Mouse (Mus musculus): ENCODE data around the gene Macrod2. TPM values are rescaled to one million over a fixed set of nuclear protein-coding genes. Genes with fewer than 3 reads are reported as not detected.

Macrod2 gene
- polyA plus RNA-seq, 1 experiment: 16.3 TPM

DNA sequence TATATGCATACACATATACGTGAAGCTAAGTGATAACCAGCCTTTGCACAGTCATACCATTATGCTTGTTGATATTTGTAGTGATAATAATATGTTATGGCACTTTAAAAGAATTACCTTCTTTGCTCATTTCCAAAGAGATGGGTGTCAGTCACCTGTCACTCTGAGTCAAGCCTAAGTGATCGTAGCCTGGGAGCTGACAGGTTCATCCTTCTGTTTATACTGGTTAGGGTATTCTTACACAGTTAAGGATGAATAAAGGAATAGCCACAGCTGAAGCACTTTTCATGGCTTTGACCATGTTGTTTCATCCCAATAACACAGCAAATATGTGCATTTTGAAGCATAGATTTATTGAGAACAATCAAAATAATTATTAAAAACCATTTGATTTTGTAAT is 274.7 kb downstream of the Macrod2 start:
- Histone ChIP-seq H3K4me3 (ENCODE audit: control insufficient read depth, low read depth, low read length) (no peak overlapping the region), H3K27me3 (ENCODE audit: control insufficient read depth, insufficient read depth, low read length) (no peaks in the 10 kb centered on the region), H3K4me1 (ENCODE audit: control insufficient read depth, insufficient read depth, low read length) (peaks cover 11% of the 10 kb centered on the region), H3K36me3 (ENCODE audit: control insufficient read depth, insufficient read depth, low read length) (no peaks in the 10 kb centered on the region), H3K27ac (ENCODE audit: control insufficient read depth, insufficient read depth, low read depth, low read length) (no peak overlapping the region)
- TF ChIP-seq CTCF (IDR thresholded peaks at IDR 0.05; ENCODE audit: control insufficient read depth, insufficient read depth, insufficient replicate concordance, low read depth, low read length) (no peak), POLR2A (IDR thresholded peaks at IDR 0.05; ENCODE audit: control insufficient read depth, low read depth, low read length) (no peak)

DNA sequence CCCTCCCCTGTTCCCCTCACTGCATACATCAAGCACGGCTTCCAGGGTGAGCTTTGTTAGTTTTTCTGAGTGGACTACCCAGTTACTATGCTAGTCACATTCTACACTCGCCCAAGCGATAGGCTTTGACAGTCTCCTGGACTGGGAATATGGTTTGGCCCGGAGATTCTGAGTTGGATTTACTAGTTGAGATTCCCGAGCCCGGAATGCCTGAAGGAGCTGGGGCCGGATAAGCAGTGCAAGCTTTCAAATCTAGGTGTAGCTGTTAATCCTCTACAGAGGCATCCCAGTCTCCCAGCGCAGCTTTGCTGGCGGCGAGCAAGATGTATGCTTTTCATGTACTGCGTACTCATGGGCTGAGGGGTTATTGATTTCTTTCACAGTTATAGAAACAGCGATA is 275.3 kb downstream of the Macrod2 start:
- Histone ChIP-seq H3K4me1 (ENCODE audit: control insufficient read depth, insufficient read depth, low read length) (peaks cover 11% of the 10 kb centered on the region), H3K36me3 (ENCODE audit: control insufficient read depth, insufficient read depth, low read length) (no peaks in the 10 kb centered on the region), H3K4me3 (ENCODE audit: control insufficient read depth, low read depth, low read length) (peak overlapping the region; percentile 55), H3K27ac (ENCODE audit: control insufficient read depth, insufficient read depth, low read depth, low read length) (no peak overlapping the region), H3K27me3 (ENCODE audit: control insufficient read depth, insufficient read depth, low read length) (no peaks in the 10 kb centered on the region)
- TF ChIP-seq POLR2A (IDR thresholded peaks at IDR 0.05; ENCODE audit: control insufficient read depth, low read depth, low read length) (no peak), CTCF (IDR thresholded peaks at IDR 0.05; ENCODE audit: control insufficient read depth, insufficient read depth, insufficient replicate concordance, low read depth, low read length) (no peak)

DNA sequence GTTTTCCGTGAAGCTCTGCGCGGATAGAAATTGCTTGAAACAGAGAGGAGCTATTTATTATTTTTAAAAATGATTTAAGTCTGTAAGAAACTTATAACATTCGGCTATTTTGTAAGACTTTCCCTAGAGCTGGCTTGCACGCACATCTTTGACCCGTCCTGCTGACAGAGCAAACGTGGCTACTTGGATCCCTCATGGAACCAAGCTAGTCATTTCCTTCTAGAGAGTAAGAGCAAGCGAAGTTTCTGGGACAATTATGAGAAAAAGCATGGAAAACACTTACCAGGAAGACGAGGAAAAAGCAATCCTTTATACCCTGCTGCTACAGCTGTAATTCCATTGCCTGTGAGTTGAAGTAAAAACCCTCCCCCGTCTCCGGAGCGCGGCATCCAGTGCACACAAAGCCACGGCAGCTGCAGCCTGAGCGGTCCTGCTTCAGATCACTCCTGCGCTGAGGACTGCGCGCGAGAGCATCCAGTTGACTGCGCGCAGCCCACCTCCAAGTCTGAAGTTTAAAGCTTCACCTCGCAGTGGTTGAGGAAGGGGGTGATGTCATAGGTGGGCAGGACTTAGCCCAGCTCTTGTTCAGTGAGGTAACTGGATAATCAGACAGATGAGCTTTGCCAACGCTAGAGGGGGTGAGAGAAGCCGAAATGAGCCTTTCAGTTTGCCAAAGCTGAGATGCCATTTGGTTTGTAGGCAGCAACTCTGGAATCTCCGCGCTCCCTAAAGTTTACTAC is 276.0 kb downstream of the Macrod2 start, which contains the start of gene Flrt3:
Gene Flrt3, minus strand, starts transcription at position 507 of the 740 bp plus-strand sequence.
- no peak within 1 kb of the TSS for H3K27ac ChIP-seq (ENCODE audit: control insufficient read depth, insufficient read depth, low read depth, low read length)
- TF ChIP-seq CTCF (IDR thresholded peaks at IDR 0.05; ENCODE audit: control insufficient read depth, insufficient read depth, insufficient replicate concordance, low read depth, low read length): no peak
- 0 out of 2 replicates have a peak, but pooled peaks have one; percentile 29 for TF ChIP-seq POLR2A (IDR thresholded peaks at IDR 0.05; ENCODE audit: control insufficient read depth, low read depth, low read length)

DNA sequence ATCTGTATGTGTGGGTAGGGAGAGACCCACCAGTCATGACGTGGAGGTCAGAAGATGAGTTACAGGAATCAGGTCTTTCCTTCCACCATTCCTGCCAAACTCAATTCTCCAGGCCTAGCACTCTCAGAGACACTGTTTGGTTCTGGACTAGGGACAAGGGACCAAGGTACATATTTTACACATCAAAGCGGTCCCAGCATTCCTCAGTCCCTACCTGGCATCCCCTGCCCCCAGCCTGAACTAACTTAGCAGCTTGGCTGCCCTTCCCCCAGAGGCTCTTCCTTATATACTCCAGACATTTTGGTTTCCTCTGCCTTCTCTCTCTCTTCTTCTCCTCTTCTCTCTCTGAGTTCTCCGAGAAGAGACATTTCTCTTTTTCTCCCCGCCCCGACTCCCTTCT is 278.4 kb downstream of the Macrod2 start:
- no peak overlapping the region for H3K27ac ChIP-seq (ENCODE audit: control insufficient read depth, insufficient read depth, low read depth, low read length)
- no peaks in the 10 kb centered on the region for H3K27me3 ChIP-seq (ENCODE audit: control insufficient read depth, insufficient read depth, low read length)
- no peak overlapping the region for H3K4me3 ChIP-seq (ENCODE audit: control insufficient read depth, low read depth, low read length)
- no peaks in the 10 kb centered on the region for H3K36me3 ChIP-seq (ENCODE audit: control insufficient read depth, insufficient read depth, low read length)
- peaks cover 11% of the 10 kb centered on the region for H3K4me1 ChIP-seq (ENCODE audit: control insufficient read depth, insufficient read depth, low read length)
- TF ChIP-seq CTCF (IDR thresholded peaks at IDR 0.05; ENCODE audit: control insufficient read depth, insufficient read depth, insufficient replicate concordance, low read depth, low read length) (no peak), POLR2A (IDR thresholded peaks at IDR 0.05; ENCODE audit: control insufficient read depth, low read depth, low read length) (no peak)

More for the DNA sequence above, 276.0 kb downstream of the Macrod2 start, which contains the start of gene Flrt3:
- peak within 1 kb of the TSS; percentile 55 for H3K4me3 ChIP-seq (ENCODE audit: control insufficient read depth, low read depth, low read length)
- peaks cover 11% of the 10 kb centered on the region for H3K4me1 ChIP-seq (ENCODE audit: control insufficient read depth, insufficient read depth, low read length)
- H3K27me3 ChIP-seq (ENCODE audit: control insufficient read depth, insufficient read depth, low read length): no peaks in the 10 kb centered on the region
- no peaks in the 10 kb centered on the region for H3K36me3 ChIP-seq (ENCODE audit: control insufficient read depth, insufficient read depth, low read length)

DNA sequence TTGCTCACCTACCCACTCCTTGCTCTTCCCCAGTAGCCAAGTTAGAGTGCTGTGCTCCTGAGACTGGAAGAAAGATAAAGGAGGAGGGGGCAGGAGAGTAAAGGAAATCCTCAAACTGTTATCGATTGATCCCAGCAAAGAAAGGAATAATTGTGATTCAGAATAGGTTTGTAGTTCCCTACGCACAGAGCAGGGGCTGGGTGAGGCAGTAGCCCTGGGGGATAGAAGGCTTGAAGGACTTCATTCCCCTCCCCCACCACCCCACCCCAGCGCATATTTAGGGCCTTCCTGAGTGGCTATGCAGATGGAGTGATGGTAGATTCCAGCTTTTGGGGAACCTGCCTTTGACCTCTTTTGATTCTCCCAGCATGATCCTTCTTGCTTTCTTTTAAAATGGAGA is 281.6 kb downstream of the Macrod2 start:
- Histone ChIP-seq H3K4me1 (ENCODE audit: control insufficient read depth, insufficient read depth, low read length) (no peaks in the 10 kb centered on the region), H3K27ac (ENCODE audit: control insufficient read depth, insufficient read depth, low read depth, low read length) (no peak overlapping the region), H3K4me3 (ENCODE audit: control insufficient read depth, low read depth, low read length) (no peak overlapping the region), H3K36me3 (ENCODE audit: control insufficient read depth, insufficient read depth, low read length) (no peaks in the 10 kb centered on the region), H3K27me3 (ENCODE audit: control insufficient read depth, insufficient read depth, low read length) (no peaks in the 10 kb centered on the region)
- TF ChIP-seq CTCF (IDR thresholded peaks at IDR 0.05; ENCODE audit: control insufficient read depth, insufficient read depth, insufficient replicate concordance, low read depth, low read length) (no peak), POLR2A (IDR thresholded peaks at IDR 0.05; ENCODE audit: control insufficient read depth, low read depth, low read length) (no peak)

DNA sequence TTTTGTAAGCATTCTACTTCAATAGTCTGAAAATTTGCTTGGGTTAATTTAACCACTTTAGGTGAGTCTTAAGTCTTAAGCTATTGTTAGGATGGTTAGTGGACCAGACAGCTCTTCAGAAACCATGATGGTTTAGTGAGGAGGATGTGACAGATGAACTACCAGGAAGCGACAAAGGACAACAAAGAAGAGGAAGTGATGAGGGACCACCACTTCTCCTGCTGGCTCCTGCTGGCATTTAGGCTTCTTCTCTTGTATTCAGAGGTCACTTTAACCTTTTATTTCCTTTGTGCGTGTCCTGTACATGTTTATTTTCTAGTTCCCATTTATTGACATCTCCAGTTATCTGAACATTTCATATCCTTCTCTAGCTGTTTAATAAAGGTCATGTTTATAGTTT is 295.8 kb downstream of the Macrod2 start:
- no peaks in the 10 kb centered on the region for H3K27me3 ChIP-seq (ENCODE audit: control insufficient read depth, insufficient read depth, low read length)
- H3K4me1 ChIP-seq (ENCODE audit: control insufficient read depth, insufficient read depth, low read length): no peaks in the 10 kb centered on the region
- no peaks in the 10 kb centered on the region for H3K36me3 ChIP-seq (ENCODE audit: control insufficient read depth, insufficient read depth, low read length)
- H3K27ac ChIP-seq (ENCODE audit: control insufficient read depth, insufficient read depth, low read depth, low read length): no peak overlapping the region
- H3K4me3 ChIP-seq (ENCODE audit: control insufficient read depth, low read depth, low read length): no peak overlapping the region
- no peak for TF ChIP-seq CTCF (IDR thresholded peaks at IDR 0.05; ENCODE audit: control insufficient read depth, insufficient read depth, insufficient replicate concordance, low read depth, low read length)
- no peak for TF ChIP-seq POLR2A (IDR thresholded peaks at IDR 0.05; ENCODE audit: control insufficient read depth, low read depth, low read length)

DNA sequence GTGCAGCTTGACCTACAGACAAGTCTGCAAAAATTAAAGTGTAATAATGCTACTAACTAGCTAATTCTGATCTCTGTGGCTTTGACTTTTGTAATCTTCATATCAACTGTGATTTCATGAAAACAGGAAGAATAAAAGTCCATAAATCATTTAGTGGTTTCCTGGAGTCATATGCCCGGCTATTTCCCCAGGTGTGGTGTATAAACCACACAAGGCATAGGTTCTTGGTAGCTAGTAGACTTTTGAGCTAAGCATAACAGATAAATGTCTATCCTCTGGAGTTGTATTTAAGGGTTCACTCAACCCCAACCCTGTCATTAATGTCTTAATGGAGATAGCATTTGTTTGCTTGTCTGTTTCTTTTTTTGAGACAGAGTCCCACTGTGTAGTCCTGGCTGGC is 296.3 kb downstream of the Macrod2 start:
- Histone ChIP-seq H3K27me3 (ENCODE audit: control insufficient read depth, insufficient read depth, low read length) (no peaks in the 10 kb centered on the region), H3K4me3 (ENCODE audit: control insufficient read depth, low read depth, low read length) (no peak overlapping the region), H3K4me1 (ENCODE audit: control insufficient read depth, insufficient read depth, low read length) (no peaks in the 10 kb centered on the region), H3K36me3 (ENCODE audit: control insufficient read depth, insufficient read depth, low read length) (no peaks in the 10 kb centered on the region), H3K27ac (ENCODE audit: control insufficient read depth, insufficient read depth, low read depth, low read length) (no peak overlapping the region)
- TF ChIP-seq CTCF (IDR thresholded peaks at IDR 0.05; ENCODE audit: control insufficient read depth, insufficient read depth, insufficient replicate concordance, low read depth, low read length) (no peak), POLR2A (IDR thresholded peaks at IDR 0.05; ENCODE audit: control insufficient read depth, low read depth, low read length) (no peak)

Data from testis, adult 2 months (tissue).